Mouse (Mus musculus) cerebellum, adult 9-11 months (tissue): Measurements from ENCODE around the gene 6720489N17Rik.
"Not testable (repeated sequence)": the region's sequence is repeated elsewhere in the genome, so short reads cannot be mapped to it uniquely, and the experiment has no call there.

ENCODE experiments used
- DNase-seq: peaks from one replicate; pipeline ENCODE4 v3.0.0; 2022

The 6720489N17Rik gene

GRCm38 (mm10) chr13:62623577-62624276, at the start of gene 6720489N17Rik:
6720489N17Rik (minus strand) TSS chr13:62624182.
- peak; percentile 73 for DNase-seq

GRCm38 (mm10) chr13:62653369-62653743, 29.4 kb upstream of the 6720489N17Rik start:
- DNase-seq: no peak

- DNase-seq: peak; percentile 78
These were observed 28.8 kb upstream of the 6720489N17Rik start for GRCm38 (mm10) chr13:62652681-62653368.

GRCm38 (mm10) chr13:62627071-62627470, 3.1 kb upstream of the 6720489N17Rik start:
- not testable (repeated sequence) for DNase-seq

GRCm38 (mm10) chr13:62624277-62624665, 289 bp upstream of the 6720489N17Rik start:
- DNase-seq: not testable (repeated sequence)

- DNase-seq: not testable (repeated sequence)
These were observed 6.5 kb downstream of the 6720489N17Rik start for GRCm38 (mm10) chr13:62617449-62617848.

GRCm38 (mm10) chr13:62571099-62571498, 52.9 kb downstream of the 6720489N17Rik start, which contains the start of gene Zfp934:
Zfp934 (minus strand) TSS chr13:62571199.
- not testable (repeated sequence) for DNase-seq

- DNase-seq: not testable (repeated sequence)
These were observed 62.3 kb downstream of the 6720489N17Rik start for GRCm38 (mm10) chr13:62561696-62562095.

GRCm38 (mm10) chr13:62558189-62559110, 65.5 kb downstream of the 6720489N17Rik start, which contains the start of gene Zfp935:
Zfp935 (minus strand) TSS chr13:62558511.
- DNase-seq: peak; percentile 80
